Mouse (Mus musculus) neural tube, postnatal 0 days (tissue): ENCODE measurements around the gene Cntnap5b. TPM values are rescaled to one million over a fixed set of nuclear protein-coding genes. Genes with fewer than 3 reads are reported as not detected.

Experiments
- polyA plus RNA-seq: library from polyadenylated mRNA; unstranded; fragments of >200 nt; fragmentation: Nextera tagmentation; extraction: Ambion mirVana; gene quantifications from 2 replicates; pipeline ENCODE4 v1.2.1, GENCODE M21; 2015

Gene Cntnap5b
- 3.6 and 4.6 TPM in 2 replicates for polyA plus RNA-seq

DNA sequence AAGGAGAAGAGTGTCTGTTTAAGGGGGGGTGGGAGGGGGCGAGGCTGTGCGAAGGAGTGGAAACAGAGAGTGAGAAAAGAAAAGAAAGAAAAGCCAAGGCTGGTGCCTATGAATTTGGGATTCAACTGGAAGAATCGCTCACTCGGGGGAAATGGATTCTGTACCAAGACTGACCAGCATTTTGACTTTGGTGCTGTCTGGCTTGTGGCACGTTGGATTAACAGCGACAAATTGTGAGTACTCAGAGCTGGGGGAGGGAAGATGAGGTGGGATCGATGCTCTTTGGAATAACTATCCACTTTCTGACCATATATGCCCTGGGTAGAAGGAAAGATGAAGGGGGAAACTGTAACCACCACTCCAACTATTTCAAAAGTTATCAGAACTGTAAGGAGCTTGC is at the start of gene Cntnap5b:
Gene Cntnap5b (plus strand): TSS at position 152 of the 400 bp plus-strand sequence.

